Mouse (Mus musculus) thymus, adult 2 months (tissue): ENCODE data around the gene Espn.

Experiments used
- CTCF ChIP-seq: fragments of 200-500 bp; IDR thresholded peaks from 2 replicates; pipeline ENCODE4 v1.5.1; 2012; ENCODE audit warnings: mild to moderate bottlenecking, control low read depth, low read length, moderate library complexity, borderline replicate concordance; ENCODE audit not compliant: control insufficient read depth, poor library complexity, insufficient read depth; ENCODE audit errors: extremely low read depth
- POLR2A ChIP-seq: fragments of 200-500 bp; IDR thresholded peaks from 2 replicates; pipeline ENCODE4 v1.6.1; 2012; ENCODE audit warnings: mild to moderate bottlenecking, low read length, control low read depth, moderate library complexity; ENCODE audit not compliant: control insufficient read depth, poor library complexity, insufficient read depth; ENCODE audit errors: extremely low read depth

- TF ChIP-seq POLR2A = no peak
- no peak for TF ChIP-seq CTCF
These were observed 23.4 kb downstream of the Espn start for GRCm38 (mm10) chr4:152128784-152129183.
